Mouse (Mus musculus) megakaryocyte-erythroid progenitor cell, adult 5-6 weeks (primary cell): Measurements from ENCODE around the gene Pabpn1l. TPM values are rescaled to one million over a fixed set of nuclear protein-coding genes. Genes with fewer than 3 reads are reported as not detected.

ENCODE experiments used
- ATAC-seq: replicated peaks from 2 replicates; pipeline ENCODE4 v1.8.0; 2016; ENCODE audit warnings: mild to moderate bottlenecking, inconsistent platforms; ENCODE audit not compliant: severe bottlenecking, poor library complexity, low FRiP score, low TSS enrichment
- total RNA-seq, 2 experiments: library from RNA; stranded (forward) in 1 of 2; stranded (reverse) in 1 of 2; fragments of 200-1000, 215-1000 nt in 1 of 2; fragments of >200 nt in 1 of 2; fragmentation: Nextera tagmentation in 1 of 2; gene quantifications; 2 replicates each; pipeline ENCODE4 v1.2.3; 2014 to 2017

The Pabpn1l gene
- total RNA-seq, 2 experiments from 2014 or later, result not detected

DNA sequence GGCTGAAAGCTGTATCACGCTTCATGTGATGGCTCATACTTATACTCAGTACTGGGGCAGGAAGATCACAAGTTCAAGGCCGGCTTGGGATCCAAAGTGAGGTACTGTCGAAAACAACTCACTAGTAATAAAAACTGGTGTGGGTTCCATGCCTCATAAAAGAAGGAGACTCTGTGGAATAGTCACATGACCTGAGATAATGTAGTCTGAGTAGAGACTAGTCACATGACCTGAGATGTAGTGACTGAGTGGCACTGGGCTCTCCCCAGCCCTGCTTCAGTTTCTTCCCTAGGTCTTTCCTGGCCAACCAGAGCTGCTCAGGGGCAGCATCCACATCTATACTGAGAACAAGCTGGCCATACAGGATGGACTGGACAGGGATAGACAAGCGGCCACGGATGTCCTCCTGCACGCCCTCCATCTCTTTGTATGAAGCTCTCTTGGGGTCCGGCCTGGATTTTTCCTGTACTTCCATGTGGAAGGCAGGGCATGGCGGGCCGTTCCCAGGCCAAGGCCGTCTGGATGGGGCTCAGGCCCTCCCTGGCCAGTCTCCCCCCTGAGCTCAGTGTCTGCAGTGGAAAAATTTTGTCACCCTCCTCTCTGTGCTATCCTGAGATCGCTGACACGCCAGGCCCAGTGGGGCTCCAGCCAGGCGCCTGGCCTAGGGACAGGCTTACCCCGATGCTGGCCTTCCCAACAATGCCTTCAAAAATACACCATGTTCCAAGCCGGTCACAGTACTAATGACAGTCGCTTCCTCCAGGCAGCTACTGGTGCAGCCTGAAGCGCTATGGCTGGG is 1.5 kb upstream of the Pabpn1l start:
- ATAC-seq, result no peak

DNA sequence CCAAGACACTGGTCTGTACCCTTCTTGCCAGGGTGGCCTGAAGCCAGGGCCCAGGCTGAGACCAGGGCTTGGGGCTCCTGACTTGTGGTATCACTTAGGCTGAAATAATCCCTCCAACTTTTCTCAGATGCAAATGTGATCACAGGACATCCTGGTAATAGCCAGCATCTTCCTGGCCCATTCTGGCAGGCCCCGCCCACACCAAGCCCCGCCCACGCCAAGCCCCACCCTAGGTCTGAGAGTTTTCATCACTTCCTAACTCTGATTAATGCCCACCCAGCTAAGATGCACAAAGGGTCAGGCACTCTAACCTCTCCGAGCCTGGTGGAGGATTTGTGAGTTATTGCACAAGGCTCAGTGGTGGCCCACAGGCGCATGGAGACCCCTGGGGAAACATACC is 2.1 kb downstream of the Pabpn1l start:
- no peak for ATAC-seq

DNA sequence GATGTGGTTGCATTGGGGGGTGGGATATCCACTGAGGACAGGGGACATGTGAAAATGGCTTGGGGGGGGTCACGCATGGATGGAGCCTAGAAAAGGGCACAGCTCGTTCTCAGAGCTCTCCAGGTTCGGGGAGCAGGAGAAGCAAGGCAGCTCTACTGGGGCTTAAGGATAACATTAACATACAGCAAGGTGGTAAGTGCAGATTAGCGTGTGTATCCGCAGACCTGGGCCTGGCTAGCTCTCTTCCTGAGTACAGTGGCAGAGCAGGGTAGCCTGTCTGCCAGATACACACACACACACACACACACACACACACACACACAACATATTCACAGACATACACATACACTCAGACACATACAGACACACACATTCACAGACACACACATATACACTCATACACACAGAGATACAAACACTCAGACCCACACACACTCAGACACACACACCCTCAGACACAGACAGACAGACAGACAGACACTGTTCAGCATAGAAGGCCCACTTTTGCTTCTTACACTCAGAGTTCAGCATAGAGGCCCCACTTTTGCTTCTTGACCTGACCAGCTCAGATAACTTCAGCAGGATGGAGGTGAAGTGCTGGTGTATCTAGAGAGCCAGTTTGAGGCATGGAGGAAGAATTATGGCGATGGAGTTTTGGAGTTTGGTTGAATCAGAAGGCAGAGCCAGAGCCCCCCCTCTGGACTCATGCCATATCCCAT is 3.7 kb downstream of the Pabpn1l start:
- ATAC-seq, result peak; percentile 86

DNA sequence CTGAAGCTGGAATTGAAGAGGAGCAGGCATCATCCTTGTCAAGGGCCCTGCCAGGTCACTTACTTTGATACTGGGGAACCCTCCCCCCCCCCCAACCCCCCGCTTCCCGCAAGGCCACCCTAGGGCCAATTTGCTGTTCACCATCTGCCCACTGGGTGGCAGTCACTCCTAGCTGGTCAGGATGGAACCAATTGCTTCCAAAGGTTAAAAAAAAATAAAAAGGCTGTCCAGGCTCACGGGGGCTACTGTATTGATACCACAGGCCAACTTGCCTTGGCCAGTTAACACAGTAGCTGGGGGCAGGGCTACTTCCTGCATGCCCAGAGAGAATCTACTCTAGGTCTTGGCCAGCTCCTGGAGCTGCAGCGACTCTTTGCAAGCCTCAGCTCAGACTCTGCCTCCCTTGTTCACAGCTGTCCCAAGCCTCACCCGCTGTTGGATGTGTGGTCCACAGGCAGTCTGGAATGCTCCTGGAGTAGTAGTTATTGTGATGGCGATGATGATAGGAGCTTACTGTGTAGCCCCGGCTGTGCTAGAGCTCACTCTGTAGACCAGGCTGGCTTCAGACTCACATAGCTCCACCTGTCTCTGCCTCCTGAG is 4.5 kb downstream of the Pabpn1l start:
- 0 out of 2 replicates have a peak, but pooled peaks have one; percentile 40 for ATAC-seq

DNA sequence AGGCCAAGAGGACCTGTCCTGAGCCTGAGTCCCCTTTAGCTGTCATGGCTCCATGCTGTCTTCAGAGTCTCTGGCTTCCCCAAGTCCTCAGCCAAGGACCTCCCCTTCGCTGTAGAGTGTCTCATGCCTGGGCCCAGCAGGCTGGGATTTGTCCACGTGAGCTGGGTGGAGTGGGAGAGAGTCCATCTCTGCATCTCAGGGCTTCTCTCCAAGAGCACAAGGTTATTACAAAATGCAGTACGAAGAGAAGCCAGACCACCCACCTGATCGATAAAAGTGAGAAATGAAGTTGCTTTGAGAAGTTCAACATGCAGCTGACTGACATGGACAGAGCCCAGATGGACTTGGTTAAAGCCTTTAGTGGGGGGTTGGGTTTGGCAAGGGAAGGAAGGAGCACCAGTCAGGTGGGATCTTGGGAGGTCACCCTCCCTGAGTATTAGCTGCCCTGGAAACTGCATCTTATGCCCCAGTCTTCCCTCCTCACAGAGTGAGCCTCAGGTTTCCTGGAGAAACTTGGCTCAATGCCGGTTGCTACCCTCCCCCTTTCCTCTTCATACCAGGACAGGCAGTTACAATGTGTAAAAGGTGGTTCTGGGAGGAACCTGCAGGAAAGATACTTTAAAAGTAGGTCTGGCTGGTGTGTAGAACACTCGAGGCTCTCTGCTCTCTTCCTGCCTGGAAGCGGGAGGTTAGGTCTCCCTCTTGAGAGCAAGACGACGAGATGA is 6.2 kb downstream of the Pabpn1l start:
- no peak for ATAC-seq

DNA sequence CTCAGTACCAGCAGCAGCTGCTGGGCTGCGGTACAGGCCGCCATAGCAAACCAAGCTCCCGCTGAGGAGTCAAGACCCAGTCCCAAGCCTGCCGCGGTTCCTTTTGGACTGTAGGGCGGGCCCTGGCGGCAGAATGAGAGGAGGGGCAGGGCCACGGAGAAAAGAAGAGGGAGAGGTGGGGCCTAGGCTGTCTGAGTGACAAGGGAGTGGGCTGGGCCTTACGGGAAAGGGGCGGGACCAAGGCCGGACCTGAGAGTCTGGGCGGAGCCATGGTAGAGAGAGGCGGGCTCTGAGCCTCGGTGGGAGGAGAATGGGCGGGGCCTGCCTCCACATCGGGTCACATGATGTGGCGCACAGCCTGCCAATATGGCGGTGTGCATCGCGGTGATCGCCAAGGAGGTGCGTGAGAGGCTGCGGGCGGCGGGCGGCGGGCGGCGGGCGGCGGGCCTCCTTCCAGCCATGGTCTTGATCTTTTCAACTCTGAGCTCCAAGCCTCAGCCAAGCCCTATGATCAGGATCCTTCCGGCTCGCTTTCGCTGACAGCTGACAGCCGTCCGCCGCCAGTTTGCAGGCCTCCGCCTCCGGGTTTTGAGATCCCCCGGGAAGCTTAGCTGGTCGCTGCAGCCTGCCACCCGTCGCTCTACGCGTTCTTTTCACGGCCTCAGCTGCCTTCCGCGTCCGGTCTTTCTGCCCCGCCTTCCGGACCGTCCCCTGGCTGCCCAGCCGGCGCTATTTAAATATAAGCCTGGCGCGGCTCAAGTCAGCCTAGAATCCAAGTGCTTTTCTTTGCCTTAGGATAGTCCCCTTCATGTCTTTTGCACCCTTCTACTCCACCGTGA is 11.0 kb downstream of the Pabpn1l start, which contains the start of the genes Galns and Trappc2l:
TSS of gene Galns (minus strand) at position 169 of the 839 bp plus-strand sequence.
TSS of gene Trappc2l (plus strand) at position 346 of the 839 bp plus-strand sequence.
- ATAC-seq, result peak; percentile 97

DNA sequence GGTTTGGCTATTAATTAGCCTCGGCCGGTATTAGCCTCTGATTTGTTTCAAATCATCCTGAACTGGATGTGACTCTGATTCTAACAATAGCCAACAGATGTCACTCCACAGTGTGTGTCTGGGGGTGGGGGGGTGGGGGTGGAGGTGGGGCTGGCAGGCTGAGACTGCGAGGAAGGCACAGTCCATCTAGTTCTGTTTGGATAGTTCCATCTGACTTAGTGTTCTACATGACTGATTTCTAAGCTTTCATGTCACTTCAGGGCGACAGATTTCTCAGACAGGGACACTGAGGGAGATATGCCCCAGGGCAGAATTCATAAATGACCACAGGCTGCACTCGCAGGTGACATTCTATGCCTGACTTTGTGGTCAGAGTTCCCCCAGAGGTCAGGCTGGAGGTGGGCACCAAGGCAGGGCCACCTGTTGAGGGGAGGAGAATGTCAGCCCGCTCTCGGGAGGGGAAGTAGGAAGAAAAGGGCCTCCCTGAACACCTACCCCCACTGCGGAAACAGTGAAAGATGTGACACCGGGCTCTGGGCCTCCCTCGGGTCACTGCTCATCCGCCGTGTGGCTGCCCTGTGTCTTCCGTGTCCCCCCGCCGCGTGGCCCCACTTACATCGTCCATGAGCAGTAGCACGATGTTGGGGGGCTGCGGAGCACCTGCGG is 11.8 kb downstream of the Pabpn1l start:
- ATAC-seq, result peak; percentile 41

DNA sequence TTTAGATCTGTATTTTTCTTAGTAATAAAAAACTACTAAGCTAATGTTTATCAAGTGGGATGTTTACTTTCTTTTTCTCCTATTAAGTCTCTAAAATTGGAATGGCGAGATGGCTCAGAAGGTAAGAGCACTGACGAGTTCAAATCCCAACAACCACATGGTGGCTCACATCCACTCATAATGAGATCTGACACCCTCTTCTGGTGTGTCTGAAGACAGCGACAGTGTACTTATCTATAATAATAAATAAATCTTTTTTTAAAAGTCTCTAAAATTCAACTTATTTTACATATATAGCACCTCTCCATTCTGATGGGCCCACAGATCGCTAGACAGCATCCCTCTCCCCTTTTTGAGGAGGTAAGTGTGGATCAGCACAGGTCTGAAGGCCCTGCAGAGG is 12.3 kb downstream of the Pabpn1l start:
- ATAC-seq, result no peak

DNA sequence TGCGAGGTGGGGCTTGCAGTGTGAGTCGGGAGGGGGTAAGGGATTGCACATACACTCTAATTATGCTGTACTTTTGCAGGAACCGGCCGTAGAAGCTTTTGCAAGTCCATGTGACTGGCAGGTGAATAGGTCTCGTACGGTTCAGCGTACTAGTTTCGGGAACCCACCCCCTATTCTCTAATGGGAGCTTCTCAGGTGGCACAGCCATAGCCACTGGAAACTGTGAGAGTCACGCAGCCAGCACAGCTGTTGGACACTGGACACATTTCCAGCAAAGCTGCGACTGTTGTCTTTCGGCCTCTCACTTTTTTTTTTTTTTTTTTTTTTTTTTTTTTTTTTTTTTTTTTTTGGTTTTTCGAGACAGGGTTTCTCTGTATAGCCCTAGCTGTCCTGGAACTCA is 15.7 kb downstream of the Pabpn1l start:
- ATAC-seq, result no peak

DNA sequence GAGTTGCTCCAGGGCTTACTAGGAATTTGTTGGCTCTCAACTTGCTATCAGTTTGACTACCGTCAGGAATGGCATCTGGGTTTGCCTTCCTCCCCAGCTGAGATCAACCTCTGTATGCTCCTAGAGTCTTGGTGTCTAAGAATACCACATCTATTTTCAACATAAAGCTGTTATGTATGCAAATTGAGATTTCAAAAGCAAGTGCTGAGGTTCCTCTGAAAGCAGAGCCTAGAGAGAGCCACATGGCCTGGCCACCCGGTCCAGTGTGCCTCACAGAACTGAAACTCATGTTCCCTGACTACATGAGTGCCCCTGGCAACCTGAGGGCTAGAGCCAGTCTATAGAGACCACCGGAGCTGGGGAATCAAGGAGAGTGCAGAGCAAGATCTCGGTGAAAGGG is 17.2 kb downstream of the Pabpn1l start:
- ATAC-seq, result no peak

DNA sequence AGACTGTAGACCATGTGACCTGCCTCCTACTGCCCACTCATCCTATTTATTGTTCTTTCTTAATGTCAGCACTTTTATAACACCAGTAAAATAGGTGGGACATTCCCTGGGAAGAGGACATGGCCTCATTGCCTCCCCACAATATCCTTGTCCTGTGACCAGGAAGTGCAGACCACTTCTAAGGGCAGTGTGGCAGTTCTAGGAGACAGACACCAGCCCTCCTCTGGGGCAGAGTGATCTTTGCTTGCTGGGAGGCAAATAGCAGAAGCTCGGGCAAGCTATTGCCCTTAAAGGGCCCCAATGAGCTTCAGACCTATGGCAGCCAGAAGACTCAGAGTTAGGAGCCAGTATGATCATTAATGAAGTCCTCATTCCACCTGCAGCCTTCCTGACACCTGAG is 17.9 kb downstream of the Pabpn1l start:
- no peak for ATAC-seq

DNA sequence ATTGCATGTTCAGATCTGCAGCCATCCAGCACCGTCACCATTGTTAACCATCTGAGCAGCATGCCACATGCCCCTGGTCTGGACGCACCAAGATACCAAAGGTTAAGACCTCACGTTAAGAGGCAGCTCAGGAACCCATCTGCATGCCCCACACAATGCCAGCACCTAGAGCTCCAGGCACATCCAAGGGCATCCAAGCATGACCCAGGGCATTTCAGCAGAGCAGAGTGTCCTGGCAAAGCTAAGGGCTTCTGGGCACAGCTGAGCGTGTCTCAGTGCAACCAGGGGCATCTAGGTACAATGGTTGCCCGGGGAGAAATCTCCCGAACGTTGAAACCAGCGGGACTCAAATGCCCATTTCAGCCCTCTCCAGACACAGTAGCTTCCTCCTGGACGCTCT is 21.9 kb downstream of the Pabpn1l start:
- ATAC-seq, result no peak

DNA sequence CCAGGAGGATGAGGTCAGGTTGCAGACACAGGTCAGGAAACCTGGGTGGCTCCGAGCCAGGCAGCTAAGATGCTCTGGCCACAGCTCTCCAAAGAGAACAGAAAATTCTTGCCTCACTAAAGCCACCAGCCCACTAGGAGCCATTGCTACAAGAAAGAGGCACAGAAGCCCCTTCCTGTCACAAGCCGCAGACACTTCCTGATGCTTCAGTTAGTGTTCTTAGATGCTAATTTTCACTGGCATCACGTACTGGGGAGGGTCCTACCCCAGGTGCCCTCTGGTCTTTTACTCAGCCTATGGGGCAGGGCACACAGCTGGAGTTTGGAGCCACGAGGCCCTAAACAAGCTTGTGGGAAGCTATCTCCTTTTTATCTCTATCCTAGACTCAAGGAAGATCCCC is 26.5 kb downstream of the Pabpn1l start:
- no peak for ATAC-seq

DNA sequence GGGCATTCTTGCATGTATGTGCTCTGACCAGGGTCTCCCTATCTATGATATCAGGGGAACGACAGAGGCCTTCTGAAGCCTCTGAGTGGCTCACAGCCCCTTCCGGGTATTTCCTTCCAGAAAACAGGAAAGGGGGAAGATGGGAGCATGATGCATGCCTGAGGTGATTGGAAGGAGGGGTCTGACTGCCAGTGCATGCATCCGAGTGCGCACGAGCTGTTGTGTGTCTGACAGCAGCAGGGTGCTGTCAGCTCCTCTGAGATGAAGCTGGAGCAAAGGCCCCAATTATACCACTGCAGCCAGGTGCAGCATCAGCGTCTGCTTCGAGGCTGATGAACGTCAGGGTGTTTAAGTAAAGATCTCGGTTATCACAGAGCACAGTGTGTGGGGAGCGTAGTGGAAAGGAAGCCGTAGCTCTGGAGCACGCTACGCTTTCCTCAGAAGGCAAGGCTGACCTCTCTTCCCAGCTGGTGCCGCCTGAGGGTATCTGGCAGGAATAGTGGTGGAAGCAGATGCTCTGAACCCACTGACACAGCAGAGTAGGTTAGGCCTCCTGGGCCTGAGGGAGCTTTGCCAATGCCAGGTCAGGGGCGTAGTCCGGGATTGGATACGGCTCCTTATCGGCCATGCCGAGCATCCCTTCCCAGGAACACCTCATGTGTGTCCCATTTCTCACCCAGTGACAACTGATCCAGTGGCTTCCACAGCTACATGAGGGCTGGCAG is 28.6 kb downstream of the Pabpn1l start:
- no peak for ATAC-seq

DNA sequence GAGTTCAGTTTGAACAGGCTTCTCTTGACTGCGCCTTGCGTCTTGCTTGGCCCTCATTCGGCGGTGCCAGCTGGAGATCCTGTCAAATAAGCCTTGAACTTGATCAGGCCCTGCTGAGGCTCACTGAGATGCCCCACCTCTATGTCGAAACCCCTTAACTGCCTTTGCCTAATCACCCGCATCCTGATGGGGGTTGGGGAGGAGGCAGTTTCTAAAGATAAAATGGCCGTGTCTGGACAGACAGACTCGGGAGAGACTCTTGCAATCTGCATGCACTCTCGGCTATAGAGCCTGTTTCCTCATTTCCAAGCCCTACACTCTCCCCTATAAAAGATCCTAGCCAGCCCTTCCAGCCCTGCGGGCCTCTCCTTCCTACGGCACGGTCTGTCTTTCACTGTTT is 29.3 kb downstream of the Pabpn1l start:
- ATAC-seq, result 0 out of 2 replicates have a peak, but pooled peaks have one; percentile 14

DNA sequence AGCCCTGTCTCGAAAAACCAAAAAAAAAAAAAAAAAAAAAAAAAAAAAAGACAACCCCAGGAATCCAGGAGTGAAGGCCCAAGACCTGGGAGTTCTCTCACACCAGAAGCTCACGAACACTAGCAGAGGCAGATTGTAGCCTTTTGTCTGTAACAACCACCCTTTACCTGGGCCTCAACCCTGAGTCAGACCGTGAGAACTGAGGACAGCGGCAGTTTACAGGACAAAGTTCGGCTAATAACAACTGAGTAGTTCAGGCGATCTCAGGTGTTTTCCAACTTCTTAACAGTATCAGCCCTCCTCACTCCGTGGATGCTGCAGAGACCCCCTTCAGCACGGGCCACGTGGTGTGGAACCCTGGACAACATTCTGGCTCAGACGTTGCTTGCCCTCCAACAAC is 35.8 kb downstream of the Pabpn1l start:
- no peak for ATAC-seq

DNA sequence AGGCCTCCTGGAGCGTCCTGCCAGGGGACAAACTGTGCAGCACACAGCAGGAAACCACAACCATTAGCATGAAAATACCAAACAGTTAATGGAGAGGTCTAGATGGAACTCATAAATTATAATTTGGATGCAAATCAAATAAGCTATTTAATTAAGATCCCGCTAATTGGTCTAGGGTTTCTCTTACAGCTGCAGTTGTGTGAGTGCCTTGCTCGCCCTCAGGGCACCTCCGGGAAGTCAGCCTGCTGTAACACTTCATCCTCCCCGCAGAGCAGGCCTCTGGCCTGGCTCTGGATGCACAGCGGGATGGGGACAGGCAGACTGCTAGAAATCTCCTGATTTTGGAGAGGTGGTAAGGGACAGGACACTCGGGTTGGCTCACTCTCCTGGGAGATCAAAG is 36.4 kb downstream of the Pabpn1l start:
- ATAC-seq, result no peak

DNA sequence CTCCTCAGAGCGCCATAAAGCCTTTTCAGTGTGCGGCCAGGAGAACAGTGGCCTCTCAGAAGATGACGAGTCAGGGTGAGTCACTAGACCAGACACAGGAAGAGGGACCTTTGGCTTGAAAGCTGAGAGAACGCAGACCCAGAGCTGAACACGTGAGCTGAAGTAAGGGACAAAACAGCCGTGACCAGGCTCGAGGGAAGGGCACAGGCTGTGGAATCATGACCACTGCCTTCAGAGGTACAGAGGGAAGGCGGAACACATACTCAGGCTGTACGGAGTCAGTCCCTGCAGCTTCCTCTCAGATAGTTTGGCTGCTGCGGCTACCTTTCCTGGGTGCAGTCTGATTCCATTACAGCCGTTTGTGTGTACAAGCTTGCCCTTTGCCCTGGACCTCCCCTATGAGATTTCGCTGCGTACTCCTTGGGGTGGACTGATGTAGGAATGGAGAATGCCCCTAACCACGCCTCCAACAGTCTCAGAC is 37.1 kb downstream of the Pabpn1l start:
- ATAC-seq, result no peak
